Mouse (Mus musculus) spleen, adult 2 months (tissue): Measurements from ENCODE around the gene Tcirg1. TPM values are rescaled to one million over a fixed set of nuclear protein-coding genes. Genes with fewer than 3 reads are reported as not detected.

ENCODE experiments used
- DNase-seq, 2 experiments: peaks; one replicate each; pipeline versions ENCODE4 v3.0.0 to v3.0.0-alpha.2; 2012 to 2021; ENCODE audit warnings: low spot score in 2 of 2, low read depth in 1 of 2
- H3K27ac ChIP-seq: fragments of 200-500 bp; 2 replicates; pipeline ENCODE4 v1.5.1; 2012; ENCODE audit warnings: low read length, inconsistent platforms; ENCODE audit not compliant: insufficient read depth
- H3K27me3 ChIP-seq: fragments of 200-500 bp; 2 replicates; pipeline ENCODE4 v1.6.1; 2012; ENCODE audit warnings: mild to moderate bottlenecking, moderate library complexity, low read length, inconsistent platforms; ENCODE audit not compliant: control insufficient read depth, insufficient read depth
- H3K36me3 ChIP-seq: fragments of 200-500 bp; 2 replicates; pipeline ENCODE4 v1.6.1; 2012; ENCODE audit warnings: mild to moderate bottlenecking, low read length, inconsistent platforms; ENCODE audit not compliant: control insufficient read depth, insufficient read depth
- H3K4me1 ChIP-seq: fragments of 200-500 bp; 2 replicates; pipeline ENCODE4 v1.6.1; 2011; ENCODE audit warnings: inconsistent platforms; ENCODE audit not compliant: control insufficient read depth, insufficient read depth, insufficient read length
- H3K4me3 ChIP-seq: fragments of 200-500 bp; 2 replicates; pipeline ENCODE4 v1.5.1; 2011; ENCODE audit warnings: mild to moderate bottlenecking, inconsistent platforms; ENCODE audit not compliant: insufficient read depth, insufficient read length; ENCODE audit errors: extremely low read depth
- CTCF ChIP-seq: fragments of 200-500 bp; IDR thresholded peaks from 2 replicates; pipeline ENCODE4 v1.5.1; 2011; ENCODE audit warnings: mild to moderate bottlenecking, inconsistent platforms; ENCODE audit not compliant: insufficient read depth, insufficient read length, insufficient replicate concordance; ENCODE audit errors: extremely low read depth
- POLR2A ChIP-seq: fragments of 200-500 bp; IDR thresholded peaks from 2 replicates; pipeline ENCODE4 v1.6.1; 2011; ENCODE audit warnings: low read depth, low read length, inconsistent platforms
- WGBS: fragments of 180-500 bp; shearing (Covaris S2); methylation state at CpG from one replicate; pipeline ENCODE4 v1.1.7; 2018; 5-methylcytosine and 5-hydroxymethylcytosine counted together
- polyA plus RNA-seq: library from polyadenylated mRNA; depleted of rRNA; stranded (reverse); fragments of >200 nt; gene quantifications from 2 replicates; pipeline ENCODE4 v1.2.3, GENCODE M21; 2012

Gene Tcirg1
- polyA plus RNA-seq, 1 experiment: 269 TPM

DNA sequence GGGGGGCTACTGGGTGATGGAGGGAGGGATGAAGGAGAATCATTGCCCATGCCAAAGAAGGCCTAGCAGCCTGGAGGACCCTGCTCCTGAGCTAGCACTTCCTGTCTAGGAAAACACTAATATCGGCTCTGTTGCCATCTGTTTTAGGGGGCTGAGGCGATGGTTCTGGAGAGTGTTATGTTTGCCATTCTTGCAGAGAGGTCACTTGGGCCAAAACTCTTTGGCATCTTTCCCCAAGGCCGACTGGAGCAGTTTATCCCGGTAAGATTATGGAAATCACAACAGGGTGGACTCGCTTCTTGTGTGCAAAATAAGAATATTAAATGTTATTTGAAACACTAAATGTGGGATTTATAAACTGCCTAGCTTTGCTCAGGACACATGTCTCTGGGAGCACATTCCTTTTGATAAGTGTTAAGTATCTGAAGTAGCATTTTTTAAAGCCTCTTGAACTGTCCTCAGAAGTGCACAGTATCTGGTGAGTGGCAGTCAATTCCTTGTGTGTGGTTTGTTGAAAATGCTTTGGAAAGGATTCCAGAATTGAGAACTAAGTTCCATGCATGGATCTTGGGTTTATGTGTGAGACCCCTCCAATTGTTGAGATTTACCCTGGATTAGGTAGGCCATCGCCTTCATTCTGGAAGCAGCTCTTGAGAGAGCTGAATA is 22.5 kb downstream of the Tcirg1 start:
- H3K4me1 ChIP-seq: no peaks in the 10 kb centered on the region
- no peaks in the 10 kb centered on the region for H3K27me3 ChIP-seq
- TF ChIP-seq POLR2A (no peak), CTCF (no peak)
- no peak for DNase-seq
- H3K36me3 ChIP-seq: peaks cover 8% of the 10 kb centered on the region
- WGBS: 89% methylated on average over 6 of the region's 6 CpGs
- H3K4me3 ChIP-seq: no peak overlapping the region
- H3K27ac ChIP-seq: no peak overlapping the region

DNA sequence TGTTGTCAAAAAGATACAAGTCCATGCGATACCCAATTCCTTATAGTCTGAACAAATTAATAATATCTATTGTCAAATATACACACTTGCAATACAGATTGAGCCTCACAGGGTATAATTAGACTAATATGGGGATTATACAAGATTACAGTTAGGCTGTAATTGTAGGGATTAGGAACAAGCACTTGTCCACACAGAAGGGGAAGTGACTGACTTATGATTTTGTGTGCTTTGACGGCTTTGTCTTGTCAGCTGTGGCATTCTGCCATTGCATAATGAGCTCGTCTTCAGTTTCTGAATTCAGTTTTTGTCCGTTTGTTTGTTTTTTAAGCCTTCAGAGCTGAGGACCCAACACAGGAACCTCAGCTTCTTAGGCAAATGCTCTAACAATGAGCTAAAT is 24.7 kb downstream of the Tcirg1 start:
- 59% methylated on average over 4 of the region's 4 CpGs for WGBS
- H3K4me1 ChIP-seq: no peaks in the 10 kb centered on the region
- peaks cover 6% of the 10 kb centered on the region for H3K36me3 ChIP-seq
- TF ChIP-seq POLR2A (no peak), CTCF (no peak)
- no peak overlapping the region for H3K27ac ChIP-seq
- no peaks in the 10 kb centered on the region for H3K27me3 ChIP-seq
- no peak for DNase-seq
- no peak overlapping the region for H3K4me3 ChIP-seq

DNA sequence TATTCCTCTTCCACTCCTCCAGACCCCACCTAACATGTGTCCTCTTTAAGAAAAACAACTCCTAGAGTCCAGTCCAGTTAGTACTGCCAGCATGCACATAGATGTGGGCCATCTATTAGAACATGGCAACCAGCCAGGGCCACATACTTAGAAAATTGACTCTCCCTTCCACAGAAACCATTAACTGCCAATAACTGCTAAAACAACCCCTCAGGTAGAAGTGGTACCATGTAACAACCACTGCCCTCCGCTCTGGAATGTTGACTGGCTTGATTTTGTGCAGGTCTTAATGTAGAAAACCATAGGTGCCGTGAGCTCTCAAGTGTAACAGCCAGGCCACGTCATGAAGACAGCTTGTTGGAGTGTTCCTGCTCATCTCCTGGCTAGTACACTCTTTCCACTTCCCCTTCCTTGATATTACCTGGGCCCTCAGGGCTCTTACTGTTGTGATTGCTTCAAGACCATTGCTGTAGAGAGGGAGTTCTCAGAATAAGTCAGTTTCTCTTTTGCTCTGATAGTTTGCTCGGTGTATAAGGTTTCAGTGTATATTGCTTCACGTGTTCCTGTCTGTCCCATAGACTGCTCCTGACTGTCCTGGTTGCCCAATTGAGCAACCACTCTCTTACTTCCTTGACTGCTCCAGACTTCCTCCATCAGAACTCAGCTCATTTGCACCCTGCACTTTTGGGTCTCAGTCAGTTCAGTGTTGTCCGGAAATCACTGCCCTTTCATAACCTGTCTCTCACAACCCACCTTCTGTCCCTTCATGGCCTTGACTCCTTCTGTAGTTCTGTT is 26.7 kb downstream of the Tcirg1 start:
- no peak for TF ChIP-seq POLR2A
- TF ChIP-seq CTCF: no peak
- no peak overlapping the region for H3K27ac ChIP-seq
- H3K4me1 ChIP-seq: no peaks in the 10 kb centered on the region
- H3K27me3 ChIP-seq: no peaks in the 10 kb centered on the region
- 83% methylated on average over 6 of the region's 6 CpGs for WGBS
- H3K36me3 ChIP-seq: peaks cover 4% of the 10 kb centered on the region; the same call in 1 of the 2 replicates
- H3K4me3 ChIP-seq: no peak overlapping the region
- DNase-seq: no peak

DNA sequence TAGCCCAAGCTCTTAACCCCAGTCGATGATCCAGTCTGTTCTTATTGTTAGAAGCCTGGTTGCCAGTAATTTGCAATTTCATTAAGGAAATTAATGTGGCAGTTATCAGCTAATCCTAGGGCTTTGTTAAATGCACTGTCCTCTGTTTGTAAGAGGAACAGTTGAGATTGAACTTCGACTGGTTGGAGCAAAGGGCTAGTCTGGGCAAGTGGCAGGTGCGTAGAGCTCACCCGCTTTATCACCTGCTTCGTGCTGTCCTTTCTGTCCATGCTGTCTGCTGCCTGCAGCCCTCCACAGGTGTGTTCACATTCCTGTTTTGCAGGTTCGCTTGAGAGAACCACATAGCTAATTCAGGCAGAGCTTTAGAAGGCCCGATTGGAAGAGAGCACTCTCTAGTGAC is 31.9 kb downstream of the Tcirg1 start:
- Histone ChIP-seq H3K27ac (no peak overlapping the region), H3K4me1 (no peaks in the 10 kb centered on the region), H3K36me3 (peaks cover 3% of the 10 kb centered on the region; the same call in 1 of the 2 replicates), H3K4me3 (no peak overlapping the region), H3K27me3 (no peaks in the 10 kb centered on the region)
- TF ChIP-seq POLR2A (no peak), CTCF (no peak)
- no peak for DNase-seq
- 91% methylated on average over 7 of the region's 7 CpGs for WGBS

DNA sequence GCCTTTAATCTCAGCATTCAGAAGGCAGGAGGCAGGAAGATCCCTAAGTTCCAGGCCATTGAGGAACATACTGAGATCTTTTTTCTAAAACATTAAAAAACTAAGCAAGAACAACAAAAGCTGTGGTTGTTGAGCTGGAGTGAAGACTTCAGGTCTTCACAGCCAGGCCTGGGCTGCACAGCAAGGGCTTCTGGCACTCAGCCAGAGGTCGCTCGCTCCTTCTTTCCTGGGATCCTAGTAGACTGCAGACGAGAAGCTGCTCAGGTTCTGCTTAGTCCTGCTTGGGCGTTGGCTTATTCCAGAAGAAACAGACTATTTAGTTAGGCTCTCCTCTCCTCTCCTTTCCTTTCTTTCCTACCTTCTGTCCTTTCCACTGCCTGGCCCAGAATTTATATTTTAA is 34.6 kb downstream of the Tcirg1 start:
- 96% methylated on average over 4 of the region's 4 CpGs for WGBS
- Histone ChIP-seq H3K4me3 (no peak overlapping the region), H3K27me3 (no peaks in the 10 kb centered on the region), H3K27ac (no peak overlapping the region), H3K4me1 (no peaks in the 10 kb centered on the region), H3K36me3 (peaks cover 3% of the 10 kb centered on the region; the same call in 1 of the 2 replicates)
- TF ChIP-seq POLR2A (no peak), CTCF (no peak)
- DNase-seq: no peak

DNA sequence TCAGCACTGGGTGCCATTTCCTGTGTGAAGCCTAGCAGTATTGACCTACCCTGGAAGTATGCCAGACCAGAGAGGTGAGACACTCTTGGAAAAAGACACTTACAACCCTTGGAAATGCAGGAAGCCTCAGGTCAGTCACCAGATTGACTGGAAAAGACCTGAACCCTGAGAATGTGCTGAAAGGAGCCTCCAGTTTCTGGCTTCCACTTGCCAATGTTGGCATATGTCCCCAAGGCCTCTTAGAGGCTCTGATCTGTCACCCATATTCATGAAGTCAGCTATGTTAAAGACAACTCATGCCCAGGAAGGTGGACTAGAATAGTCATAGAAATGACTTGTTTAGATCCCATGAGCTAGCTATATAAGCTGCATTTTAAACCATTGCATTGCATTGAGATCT is 35.5 kb downstream of the Tcirg1 start:
- Histone ChIP-seq H3K27me3 (no peaks in the 10 kb centered on the region), H3K36me3 (peaks cover 3% of the 10 kb centered on the region; the same call in 1 of the 2 replicates), H3K4me3 (no peak overlapping the region), H3K27ac (no peak overlapping the region), H3K4me1 (no peaks in the 10 kb centered on the region)
- TF ChIP-seq CTCF (no peak), POLR2A (no peak)
- DNase-seq: no peak

DNA sequence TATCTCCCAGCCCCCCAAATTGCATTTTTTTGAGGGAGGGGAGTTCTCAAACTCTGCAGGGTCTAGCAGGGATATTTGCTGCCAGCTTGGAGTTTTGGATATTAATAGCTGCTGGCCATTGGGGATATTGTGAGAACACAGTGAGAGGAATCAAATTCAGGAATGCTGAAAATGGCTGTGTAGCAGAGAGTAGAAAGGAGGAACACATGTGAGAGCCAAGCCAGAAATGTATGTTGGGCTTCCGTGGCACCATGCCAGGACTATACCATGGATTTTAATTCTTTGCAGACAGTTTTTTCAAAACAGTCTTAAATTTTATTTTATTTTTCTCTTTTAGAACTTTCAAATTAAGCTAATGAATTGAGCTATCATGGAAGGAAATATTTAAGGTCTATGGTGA is 38.6 kb downstream of the Tcirg1 start:
- Histone ChIP-seq H3K27me3 (no peaks in the 10 kb centered on the region), H3K4me1 (no peaks in the 10 kb centered on the region), H3K27ac (no peak overlapping the region), H3K4me3 (no peak overlapping the region), H3K36me3 (peaks cover 8% of the 10 kb centered on the region)
- no peak for DNase-seq
- 86% methylated on average over 1 of the region's 1 CpGs for WGBS
- no peak for TF ChIP-seq CTCF
- no peak for TF ChIP-seq POLR2A
